Mouse (Mus musculus) forebrain, embryonic 11.5 days (tissue): ENCODE measurements around the gene Clmp. TPM values are rescaled to one million over a fixed set of nuclear protein-coding genes. Genes with fewer than 3 reads are reported as not detected.
"Not testable (repeated sequence)": the region's sequence is repeated elsewhere in the genome, so short reads cannot be mapped to it uniquely, and the experiment has no call there.

ENCODE experiments used
- ATAC-seq: fragments of 200-750 bp; cut with Nextera tagmentation; replicated peaks from 2 replicates; pipeline ENCODE4 v1.8.0; 2017; ENCODE audit warnings: moderate TSS enrichment; ENCODE audit not compliant: low FRiP score
- DNase-seq: peaks from one replicate; pipeline ENCODE4 v3.0.0-alpha.2; 2017; ENCODE audit warnings: low spot score
- H3K27ac ChIP-seq: fragments of 300-500 bp; sonication (generic); 2 replicates; pipeline ENCODE4 v1.5.1; 2014; ENCODE audit warnings: low read depth, low read length
- H3K27me3 ChIP-seq: fragments of 300-500 bp; sonication (generic); 2 replicates; pipeline ENCODE4 v1.6.1; 2014; ENCODE audit warnings: mild to moderate bottlenecking, low read length, mixed read lengths; ENCODE audit not compliant: control insufficient read depth, insufficient read depth
- H3K36me3 ChIP-seq: fragments of 300-500 bp; sonication (generic); 2 replicates; pipeline ENCODE4 v1.6.1; 2014; ENCODE audit warnings: mild to moderate bottlenecking, low read length, moderate library complexity, mixed read lengths; ENCODE audit not compliant: control insufficient read depth, insufficient read depth
- H3K4me1 ChIP-seq: fragments of 300-500 bp; sonication (generic); replicated peaks from 2 replicates; pipeline ENCODE4 v1.6.1; 2014; ENCODE audit warnings: low read length, mixed read lengths; ENCODE audit not compliant: control insufficient read depth, insufficient read depth
- H3K4me2 ChIP-seq: fragments of 300-500 bp; sonication (generic); 2 replicates; pipeline ENCODE4 v1.6.1; 2014; ENCODE audit warnings: low read depth, mild to moderate bottlenecking, low read length, moderate library complexity, mixed read lengths; ENCODE audit not compliant: severe bottlenecking
- H3K4me3 ChIP-seq: fragments of 300-500 bp; sonication (generic); 2 replicates; pipeline ENCODE4 v1.5.1; 2014; ENCODE audit warnings: low read depth, low read length
- H3K9ac ChIP-seq: fragments of 300-500 bp; sonication (generic); 2 replicates; pipeline ENCODE4 v1.6.1; 2014; ENCODE audit warnings: low read length
- H3K9me3 ChIP-seq: fragments of 300-500 bp; sonication (generic); 2 replicates; pipeline ENCODE4 v1.6.1; 2016; ENCODE audit warnings: low read length, mixed read lengths; ENCODE audit not compliant: control insufficient read depth
- WGBS: fragments of 180-500 bp; shearing (Covaris S2); extraction: QIAGEN DNeasy Blood & Tissue Kit; methylation state at CpG from one replicate; pipeline ENCODE4 v1.1.7; 2014; 5-methylcytosine and 5-hydroxymethylcytosine counted together
- polyA plus RNA-seq: library from polyadenylated mRNA; unstranded; fragments of >200 nt; fragmentation: Nextera tagmentation; extraction: Ambion mirVana; gene quantifications from 2 replicates; pipeline ENCODE4 v1.2.1, GENCODE M21; 2014

The Clmp gene
- polyA plus RNA-seq, 1 experiment from 2014 or later = 23.3 TPM

- WGBS = 4% methylated on average over 8 of the region's 8 CpGs
- Histone ChIP-seq H3K36me3 (peaks cover 10% of the 10 kb centered on the region), H3K9ac (peak overlapping the region; percentile 100), H3K4me2 (peak overlapping the region; percentile 85), H3K4me3 (peak overlapping the region; percentile 100)
- DNase-seq, ATAC-seq, H3K27me3 ChIP-seq, H3K4me1 ChIP-seq, H3K9me3 ChIP-seq, H3K27ac ChIP-seq: not testable (repeated sequence)
Measured at GRCm38 (mm10) chr9:40802533-40802875, 116.7 kb downstream of the Clmp start.

DNA sequence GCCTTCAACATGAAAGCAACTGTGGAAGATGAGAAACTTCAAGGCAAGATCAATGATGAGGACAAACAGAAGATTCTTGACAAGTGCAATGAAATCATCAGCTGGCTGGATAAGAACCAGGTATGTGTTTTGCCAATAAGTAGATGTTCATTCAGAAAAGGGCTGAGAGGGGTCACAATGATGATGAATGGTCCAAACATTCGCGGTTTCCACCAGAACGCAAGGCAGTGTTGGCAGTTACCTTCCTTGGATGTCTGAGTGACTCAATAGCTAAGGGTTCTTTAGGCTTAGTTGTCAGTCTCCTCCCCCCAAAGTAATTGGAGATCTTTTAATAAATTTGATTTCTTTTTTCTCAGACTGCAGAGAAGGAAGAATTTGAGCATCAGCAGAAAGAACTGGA lies 118.8 kb downstream of the Clmp start:
- H3K4me1 ChIP-seq = peaks cover 16% of the 10 kb centered on the region; the same call in 1 of the 2 replicates
- WGBS = 72% methylated on average over 3 of the region's 3 CpGs
- not testable (repeated sequence) for H3K9ac ChIP-seq, H3K4me3 ChIP-seq, ATAC-seq, H3K9me3 ChIP-seq, H3K27ac ChIP-seq, DNase-seq, H3K27me3 ChIP-seq
- H3K4me2 ChIP-seq = 0 out of 2 replicates have a peak overlapping the region, but pooled peaks have one; percentile 31
- H3K36me3 ChIP-seq = peaks cover 10% of the 10 kb centered on the region

DNA sequence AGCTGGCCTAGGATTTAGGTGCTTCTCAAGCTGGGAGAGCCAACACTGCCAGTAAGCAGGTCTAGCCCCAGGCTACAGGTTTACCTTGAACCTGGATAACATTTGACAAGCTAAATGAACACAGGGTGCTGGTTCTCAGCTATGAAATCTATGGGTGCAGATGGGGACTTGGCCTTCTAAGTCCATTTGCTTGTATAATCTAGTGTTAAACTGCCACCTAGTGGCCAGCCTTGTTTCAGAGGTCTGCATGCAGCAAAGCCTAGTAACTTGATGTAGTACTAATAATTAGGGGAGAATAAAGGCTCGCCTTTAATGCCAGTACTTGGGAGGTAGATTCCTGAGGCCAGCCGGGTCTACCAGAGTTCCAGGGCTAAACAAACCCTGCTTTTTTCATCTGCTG lies 119.5 kb downstream of the Clmp start:
- WGBS = 35% methylated on average over 2 of the region's 2 CpGs
- no peak for ATAC-seq
- Histone ChIP-seq H3K4me3 (0 out of 2 replicates have a peak overlapping the region, but pooled peaks have one; percentile 2), H3K9me3 (no peaks in the 10 kb centered on the region), H3K27ac (no peak overlapping the region), H3K36me3 (peaks cover 10% of the 10 kb centered on the region), H3K4me1 (peaks cover 14% of the 10 kb centered on the region; the same call in 1 of the 2 replicates), H3K27me3 (no peaks in the 10 kb centered on the region), H3K4me2 (peak overlapping the region; percentile 18; the same call in 1 of the 2 replicates), H3K9ac (no peak overlapping the region; the same call in 1 of the 2 replicates)
- DNase-seq = peak; percentile 79

DNA sequence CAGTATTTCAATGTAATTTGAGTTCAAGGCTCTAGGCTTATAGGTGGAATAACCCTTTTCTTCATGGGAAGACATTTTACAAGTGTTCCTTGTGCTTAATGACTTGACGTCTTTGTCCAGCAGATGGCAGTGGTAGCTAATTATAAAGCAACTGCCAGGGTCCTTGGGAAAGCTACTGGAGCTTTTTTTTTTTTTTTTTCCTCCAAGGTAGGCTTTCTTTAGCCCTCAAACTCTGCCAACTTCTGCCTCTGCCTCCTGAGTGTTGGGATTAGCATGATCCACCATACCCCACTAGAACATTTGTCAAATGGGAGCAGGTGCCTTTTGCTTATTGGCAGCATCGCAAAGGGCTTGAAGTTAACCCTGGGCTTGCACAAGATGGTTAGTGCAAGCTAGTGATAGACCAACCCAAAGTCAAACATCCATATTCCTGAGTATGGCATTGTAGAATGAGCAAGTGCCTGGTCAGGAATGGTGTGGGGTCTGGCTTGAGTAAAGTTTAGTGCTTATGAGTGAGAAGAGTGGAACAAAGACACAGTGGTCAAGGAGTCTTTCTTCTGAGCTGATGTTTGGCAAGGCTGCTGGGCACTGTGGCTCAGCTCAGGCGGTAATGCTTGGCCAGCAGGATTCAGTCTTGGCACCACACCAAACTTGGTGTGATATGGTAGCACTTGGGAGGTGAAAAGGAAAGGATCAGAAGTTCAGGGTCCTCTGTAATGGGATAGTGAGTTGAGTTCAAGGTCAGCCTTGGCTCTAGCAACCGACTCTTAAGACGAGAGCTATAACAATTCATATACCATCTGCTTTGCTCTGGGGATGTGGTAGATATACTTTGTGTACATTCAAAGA lies 120.9 kb downstream of the Clmp start:
- H3K36me3 ChIP-seq = peaks cover 10% of the 10 kb centered on the region
- no peak overlapping the region for H3K4me3 ChIP-seq
- H3K27me3 ChIP-seq = no peaks in the 10 kb centered on the region
- H3K4me2 ChIP-seq = no peak overlapping the region
- no peak overlapping the region for H3K9ac ChIP-seq
- H3K4me1 ChIP-seq = peaks cover 14% of the 10 kb centered on the region; the same call in 1 of the 2 replicates
- H3K27ac ChIP-seq = peak overlapping the region; percentile 33; the same call in 1 of the 2 replicates
- peak; percentile 61 for DNase-seq
- ATAC-seq = peak; percentile 35
- 31% methylated on average over 5 of the region's 5 CpGs for WGBS
- no peaks in the 10 kb centered on the region for H3K9me3 ChIP-seq

DNA sequence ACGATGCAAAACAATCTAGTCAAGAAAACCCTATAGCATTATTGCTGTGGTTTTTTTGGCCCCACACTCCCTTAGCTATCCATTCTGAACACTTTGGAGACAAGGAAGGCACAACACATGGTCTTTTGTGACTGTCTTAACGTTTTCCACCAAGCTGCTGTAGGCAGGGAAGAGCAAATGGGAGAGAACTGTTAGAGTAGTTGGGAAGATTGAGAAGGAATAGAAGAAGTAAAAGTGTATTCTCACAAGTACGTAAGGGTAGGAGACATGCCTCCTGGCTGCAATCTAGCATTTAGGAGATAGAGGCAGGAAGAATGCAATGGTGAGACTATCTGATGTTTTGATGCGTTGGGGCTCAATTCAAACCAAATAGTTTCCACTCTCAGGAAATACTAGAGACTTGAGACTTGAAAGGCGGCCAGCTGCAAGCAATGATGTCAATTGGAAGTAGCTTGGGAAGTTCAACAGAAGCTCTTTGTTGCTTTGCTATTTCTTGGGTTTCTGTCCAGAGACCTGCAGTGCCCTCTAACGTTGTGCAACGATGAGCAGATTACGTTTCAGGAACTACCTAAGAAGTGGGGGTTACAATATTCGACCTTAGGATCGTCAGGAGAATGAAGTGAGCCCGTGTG lies 121.6 kb downstream of the Clmp start:
- H3K27me3 ChIP-seq = no peaks in the 10 kb centered on the region
- H3K4me2 ChIP-seq = no peak overlapping the region
- no peak overlapping the region for H3K9ac ChIP-seq
- ATAC-seq (peak; percentile 5; the same call in 1 of the 2 replicates), DNase-seq (no peak)
- H3K9me3 ChIP-seq = no peaks in the 10 kb centered on the region
- no peak overlapping the region for H3K4me3 ChIP-seq
- peaks cover 14% of the 10 kb centered on the region; the same call in 1 of the 2 replicates for H3K4me1 ChIP-seq
- 35% methylated on average over 11 of the region's 11 CpGs for WGBS
- H3K36me3 ChIP-seq = peaks cover 10% of the 10 kb centered on the region
- H3K27ac ChIP-seq = peak overlapping the region; percentile 33; the same call in 1 of the 2 replicates

DNA sequence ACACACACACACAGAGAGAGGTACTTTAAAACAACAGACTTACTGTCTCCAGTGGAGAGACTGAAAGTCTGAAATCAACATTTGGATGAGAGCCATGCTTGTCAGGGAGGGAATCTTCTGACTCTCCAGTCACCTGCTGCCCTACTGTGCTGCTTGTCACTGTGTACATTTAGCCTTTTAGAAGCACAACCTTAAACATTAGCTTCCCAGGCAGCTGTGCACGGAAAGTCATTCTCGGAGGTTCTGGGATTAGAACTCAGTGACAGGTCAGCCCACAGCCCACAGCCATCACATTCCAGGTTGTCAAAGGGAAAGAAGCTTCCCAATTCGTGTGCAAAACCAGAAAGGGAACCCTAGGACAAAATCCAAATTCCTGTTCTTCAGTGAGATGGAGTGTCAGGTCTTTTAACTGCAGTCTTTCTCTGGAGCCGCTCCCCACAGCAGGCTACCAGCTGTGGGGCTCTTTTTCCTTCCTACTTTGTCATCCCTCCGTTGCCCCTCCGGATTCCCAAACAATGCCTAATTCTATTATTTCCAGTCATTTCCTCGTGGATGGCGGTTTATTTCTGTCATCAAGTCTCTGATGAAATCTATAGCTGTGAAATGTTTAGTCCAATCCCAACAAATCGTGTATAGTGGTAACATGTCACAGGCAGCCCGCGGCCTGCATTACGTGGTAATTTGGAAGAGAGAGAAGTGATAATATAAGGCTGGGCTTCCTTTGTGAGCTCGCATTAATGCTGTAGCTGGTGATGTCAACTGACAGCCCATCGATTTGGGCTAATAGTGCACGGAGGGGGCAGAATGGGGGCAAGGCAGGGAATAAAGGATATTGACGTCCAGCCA lies 122.5 kb downstream of the Clmp start:
- Histone ChIP-seq H3K27ac (peak overlapping the region; percentile 39; the same call in 1 of the 2 replicates), H3K9ac (no peak overlapping the region), H3K36me3 (peaks cover 10% of the 10 kb centered on the region), H3K4me2 (no peak overlapping the region), H3K9me3 (no peaks in the 10 kb centered on the region), H3K4me1 (peaks cover 14% of the 10 kb centered on the region; the same call in 1 of the 2 replicates), H3K4me3 (no peak overlapping the region), H3K27me3 (no peaks in the 10 kb centered on the region)
- WGBS = 22% methylated on average over 16 of the region's 16 CpGs
- ATAC-seq (0 out of 2 replicates have a peak, but pooled peaks have one; percentile 14), DNase-seq (no peak)

GRCm38 (mm10) chr9:40808907-40809280 lies 123.1 kb downstream of the Clmp start:
- Histone ChIP-seq H3K27ac (peak overlapping the region; percentile 39; the same call in 1 of the 2 replicates), H3K4me3 (no peak overlapping the region), H3K4me2 (no peak overlapping the region), H3K27me3 (no peaks in the 10 kb centered on the region), H3K9me3 (no peaks in the 10 kb centered on the region), H3K36me3 (peaks cover 8% of the 10 kb centered on the region), H3K9ac (no peak overlapping the region), H3K4me1 (peaks cover 14% of the 10 kb centered on the region; the same call in 1 of the 2 replicates)
- 0 out of 2 replicates have a peak, but pooled peaks have one; percentile 9 for ATAC-seq
- no peak for DNase-seq
- 37% methylated on average over 8 of the region's 8 CpGs for WGBS

GRCm38 (mm10) chr9:40811860-40812259 lies 126.1 kb downstream of the Clmp start:
- Histone ChIP-seq H3K36me3 (no peaks in the 10 kb centered on the region; the same call in 1 of the 2 replicates), H3K4me2 (no peak overlapping the region), H3K27ac (no peak overlapping the region), H3K9me3 (no peaks in the 10 kb centered on the region), H3K27me3 (no peaks in the 10 kb centered on the region), H3K4me3 (no peak overlapping the region), H3K4me1 (peaks cover 9% of the 10 kb centered on the region; the same call in 1 of the 2 replicates), H3K9ac (no peak overlapping the region)
- peak; percentile 60 for DNase-seq
- no peak for ATAC-seq
- WGBS = 51% methylated on average over 2 of the region's 2 CpGs
